Mouse (Mus musculus) MEL (cell line): ENCODE data around the gene Naa15.

Experiments
- CTCF ChIP-seq, 3 experiments: IDR thresholded peaks in 2 of 3; conservative IDR thresholded peaks in 1 of 3; 2 replicates each; pipeline ENCODE4 v1.5.1; 2011 to 2012; ENCODE audit warnings: low read length in 3 of 3, low read depth in 2 of 3, mild to moderate bottlenecking in 2 of 3, improper control_type of control experiment in 1 of 3, inconsistent platforms in 1 of 3, mixed read lengths in 1 of 3, moderate library complexity in 1 of 3; ENCODE audit not compliant: control insufficient read depth in 1 of 3, insufficient read depth in 1 of 3, poor library complexity in 1 of 3, severe bottlenecking in 1 of 3
- E2F4 ChIP-seq: IDR thresholded peaks from 2 replicates; pipeline ENCODE4 v1.6.1; 2011; ENCODE audit warnings: low read depth, low read length, improper control_type of control experiment, borderline replicate concordance
- GATA1 ChIP-seq: IDR thresholded peaks from 2 replicates; pipeline ENCODE4 v1.6.1; 2011; ENCODE audit warnings: low read depth, low read length, improper control_type of control experiment
- JUND ChIP-seq: IDR thresholded peaks from 2 replicates; pipeline ENCODE4 v1.6.1; 2011; ENCODE audit warnings: low read depth, mild to moderate bottlenecking, improper control_type of control experiment, low read length
- POLR2A ChIP-seq, 2 experiments: IDR thresholded peaks; 2 replicates each; pipeline ENCODE4 v1.6.1; 2011 to 2012; ENCODE audit warnings: low read length in 2 of 2, mild to moderate bottlenecking in 2 of 2, control low read depth in 1 of 2, improper control_type of control experiment in 1 of 2, low read depth in 1 of 2, moderate library complexity in 1 of 2; ENCODE audit not compliant: control insufficient read depth in 1 of 2, insufficient read depth in 1 of 2, poor library complexity in 1 of 2
- POLR2AphosphoS2 ChIP-seq: IDR thresholded peaks from 2 replicates; pipeline ENCODE4 v1.6.1; 2011; ENCODE audit warnings: low read length, improper control_type of control experiment
- POLR2AphosphoS5 ChIP-seq: IDR thresholded peaks from 2 replicates; pipeline ENCODE4 v1.6.1; 2012; ENCODE audit warnings: low read depth, borderline replicate concordance, mild to moderate bottlenecking, inconsistent platforms, low read length, moderate library complexity, mixed read lengths
- TAL1 ChIP-seq: IDR thresholded peaks from 2 replicates; pipeline ENCODE4 v1.6.1; 2012; ENCODE audit warnings: mild to moderate bottlenecking, inconsistent platforms, low read length, moderate library complexity, mixed read lengths
- TCF12 ChIP-seq: IDR thresholded peaks from 2 replicates; pipeline ENCODE4 v1.6.1; 2014; ENCODE audit warnings: low read depth, mild to moderate bottlenecking, inconsistent platforms, low read length, improper control_type of control experiment, moderate library complexity
- USF1 ChIP-seq: IDR thresholded peaks from 2 replicates; pipeline ENCODE4 v1.6.1; 2014; ENCODE audit warnings: low read depth, mild to moderate bottlenecking, inconsistent platforms, low read length, improper control_type of control experiment, moderate library complexity
- ZNF384 ChIP-seq: IDR thresholded peaks from 2 replicates; pipeline ENCODE4 v1.6.1; 2012; ENCODE audit warnings: low read depth, mild to moderate bottlenecking, inconsistent platforms, low read length, improper control_type of control experiment

DNA sequence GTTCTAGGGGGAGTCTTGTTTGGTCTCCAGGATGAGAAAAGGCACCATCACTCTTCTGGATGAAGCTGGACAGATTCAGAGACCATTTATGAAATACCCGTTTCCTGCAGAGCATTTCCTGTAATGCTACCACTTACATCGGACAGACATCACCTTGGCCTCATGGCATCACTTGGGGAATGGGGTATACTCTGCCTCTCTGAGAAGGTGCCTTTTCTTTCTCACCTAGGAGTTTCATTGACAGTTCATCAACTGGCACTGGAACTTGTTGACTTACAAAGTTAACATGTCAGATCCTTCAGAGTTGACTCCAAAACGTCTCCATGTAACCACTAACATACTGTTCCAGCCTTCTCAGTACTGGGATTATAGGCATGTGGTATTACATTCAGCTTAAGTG lies 67.8 kb downstream of the Naa15 start:
- no peak for TF ChIP-seq CTCF (IDR thresholded peaks at IDR 0.05 in 2 of 3, conservative IDR thresholded peaks at IDR 0.05 in 1 of 3; ENCODE audit: control insufficient read depth in 1 of 3, insufficient read depth in 1 of 3, low read depth in 2 of 3, low read length in 3 of 3, poor library complexity in 1 of 3, severe bottlenecking in 1 of 3)
- TF ChIP-seq ZNF384: no peak
- TF ChIP-seq TAL1: no peak
- no peak for TF ChIP-seq GATA1
- TF ChIP-seq E2F4: no peak
- TF ChIP-seq USF1: no peak
- TF ChIP-seq JUND: no peak
- TF ChIP-seq POLR2AphosphoS2: no peak
- TF ChIP-seq TCF12: no peak
- no peak for TF ChIP-seq POLR2A (IDR thresholded peaks at IDR 0.05; ENCODE audit: control insufficient read depth in 1 of 2, insufficient read depth in 1 of 2, low read depth in 1 of 2, low read length in 2 of 2, poor library complexity in 1 of 2)
- no peak for TF ChIP-seq POLR2AphosphoS5
